Mouse (Mus musculus) E14TG2a.4 (cell line): ENCODE results near the gene Axin2.
A peak's percentile ranks its signal among the peaks of the same experiment; 100 is the strongest.

Experiments used
- CTCF ChIP-seq: conservative IDR thresholded peaks from 2 replicates; pipeline ENCODE4 v1.5.1; 2014; ENCODE audit warnings: low read length
- NANOG ChIP-seq: IDR thresholded peaks from 2 replicates; pipeline ENCODE4 v1.6.1; 2014; ENCODE audit warnings: borderline replicate concordance, low read length, mixed read lengths
- POU5F1 ChIP-seq: IDR thresholded peaks from 2 replicates; pipeline ENCODE4 v1.6.1; 2014; ENCODE audit warnings: low read length, borderline replicate concordance

DNA sequence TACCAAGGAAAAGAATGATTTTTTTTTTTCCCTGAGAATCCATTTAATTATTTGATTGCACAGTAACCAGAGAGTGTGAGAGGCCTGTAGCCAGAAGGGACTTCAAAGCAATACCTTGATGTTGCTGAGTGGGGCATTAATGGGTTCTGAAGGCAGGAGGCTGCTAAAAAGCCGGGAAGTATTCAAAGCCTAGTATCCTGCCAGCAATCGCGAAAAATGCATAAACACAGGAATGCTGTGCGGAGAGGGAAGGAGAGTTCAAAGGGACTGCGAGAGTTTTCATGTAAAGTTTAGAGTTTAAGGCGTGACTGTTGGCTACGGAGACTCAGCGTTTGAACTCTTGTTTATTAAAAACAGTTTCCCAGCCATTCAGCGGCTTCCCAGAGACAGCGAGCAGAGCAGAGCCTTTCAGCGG, 41.5 kb downstream of the Axin2 start:
- TF ChIP-seq CTCF, result no peak
- no peak; the same call in 1 of the 2 replicates for TF ChIP-seq POU5F1
- TF ChIP-seq NANOG, result peak; percentile 43; the same call in 1 of the 2 replicates
